Mouse (Mus musculus) forebrain, postnatal 0 days (tissue): ENCODE results near the gene Lcn4. TPM values are rescaled to one million over a fixed set of nuclear protein-coding genes. Genes with fewer than 3 reads are reported as not detected.

Experiments used
- ATAC-seq: fragments of 200-750 bp; cut with Nextera tagmentation; 2 replicates; pipeline ENCODE4 v1.8.0; 2017; ENCODE audit warnings: mild to moderate bottlenecking, moderate library complexity
- DNase-seq: peaks from one replicate; pipeline ENCODE4 v3.0.0-alpha.2; 2015
- H3K27ac ChIP-seq: fragments of 300-500 bp; sonication (generic); 2 replicates; pipeline ENCODE4 v1.5.1; 2014; ENCODE audit warnings: low read depth, mild to moderate bottlenecking, antibody characterized with exemption, low read length, moderate library complexity, mixed read lengths
- H3K27me3 ChIP-seq: fragments of 300-500 bp; sonication (generic); 2 replicates; pipeline ENCODE4 v1.6.1; 2014; ENCODE audit warnings: mild to moderate bottlenecking, low read length, mixed read lengths; ENCODE audit not compliant: insufficient read depth
- H3K36me3 ChIP-seq: fragments of 300-500 bp; sonication (generic); 2 replicates; pipeline ENCODE4 v1.6.1; 2014; ENCODE audit warnings: mild to moderate bottlenecking, moderate library complexity; ENCODE audit not compliant: insufficient read depth
- H3K4me1 ChIP-seq: fragments of 300-500 bp; sonication (generic); 2 replicates; pipeline ENCODE4 v1.6.1; 2014; ENCODE audit warnings: antibody characterized with exemption; ENCODE audit not compliant: insufficient read depth
- H3K4me2 ChIP-seq: fragments of 300-500 bp; sonication (generic); 2 replicates; pipeline ENCODE4 v1.6.1; 2014; ENCODE audit warnings: low read depth, mild to moderate bottlenecking, moderate library complexity
- H3K4me3 ChIP-seq: fragments of 300-500 bp; sonication (generic); 2 replicates; pipeline ENCODE4 v1.5.1; 2014; ENCODE audit warnings: low read depth, low read length, mixed read lengths
- H3K9ac ChIP-seq: fragments of 300-500 bp; sonication (generic); 2 replicates; pipeline ENCODE4 v1.6.1; 2014; ENCODE audit warnings: mild to moderate bottlenecking
- H3K9me3 ChIP-seq: fragments of 300-500 bp; sonication (generic); 2 replicates; pipeline ENCODE4 v1.6.1; 2016; ENCODE audit warnings: low read length
- CTCF ChIP-seq: sonication (generic); IDR thresholded peaks from 2 replicates; pipeline ENCODE4 v1.5.1; 2016; ENCODE audit warnings: antibody characterized with exemption, control low read depth, low read depth
- WGBS: fragments of 180-500 bp; shearing (Covaris S2); extraction: QIAGEN DNeasy Blood & Tissue Kit; methylation state at CpG from one replicate; pipeline ENCODE4 v1.1.7; 2014; 5-methylcytosine and 5-hydroxymethylcytosine counted together
- polyA plus RNA-seq: library from polyadenylated mRNA; unstranded; fragments of >200 nt; fragmentation: Nextera tagmentation; extraction: Ambion mirVana; gene quantifications from 2 replicates; pipeline ENCODE4 v1.2.1, GENCODE M21; 2015
- total RNA-seq: library from RNA; depleted of rRNA; stranded (reverse); fragments of >200 nt; gene quantifications from 2 replicates; pipeline ENCODE4 v1.2.3, GENCODE M21; 2014

Lcn4 gene
- total and polyA plus RNA-seq, 2 experiments from 2014 or later = not detected

DNA sequence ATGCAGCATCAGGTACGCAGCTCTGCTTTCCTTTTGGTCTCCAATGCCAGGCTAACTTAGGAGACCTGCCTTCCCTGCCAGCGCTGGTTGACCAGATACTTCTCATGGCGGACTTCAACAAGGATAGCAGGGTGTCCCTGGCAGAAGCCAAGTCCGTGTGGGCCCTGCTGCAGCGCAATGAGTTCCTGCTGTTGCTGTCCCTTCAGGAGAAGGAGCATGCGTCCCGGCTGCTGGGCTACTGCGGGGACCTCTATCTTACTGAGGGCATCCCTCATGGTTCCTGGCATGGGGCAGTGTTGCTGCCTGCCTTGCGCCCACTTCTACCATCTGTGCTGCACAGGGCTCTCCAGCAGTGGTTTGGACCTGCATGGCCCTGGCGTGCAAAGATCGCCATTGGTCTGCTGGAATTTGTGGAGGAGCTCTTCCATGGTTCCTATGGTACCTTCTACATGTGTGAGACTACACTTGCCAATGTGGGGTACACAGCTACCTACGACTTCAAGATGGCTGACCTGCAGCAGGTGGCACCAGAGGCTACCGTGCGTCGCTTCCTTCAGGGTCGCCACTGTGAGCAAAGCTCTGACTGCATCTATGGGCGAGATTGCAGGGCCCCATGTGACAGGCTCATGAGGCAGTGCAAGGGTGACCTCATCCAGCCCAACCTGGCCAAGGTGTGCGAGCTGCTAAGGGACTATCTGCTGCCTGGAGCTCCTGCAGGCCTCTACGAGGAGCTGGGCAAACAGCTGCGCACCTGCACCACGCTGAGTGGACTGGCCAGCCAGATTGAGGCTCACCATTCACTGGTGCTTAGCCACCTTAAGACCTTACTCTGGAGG is 35.4 kb downstream of the Lcn4 start:
- no peak for ATAC-seq
- no peak overlapping the region for H3K4me2 ChIP-seq
- H3K27ac ChIP-seq = no peak overlapping the region
- WGBS = 68% methylated on average over 21 of the region's 21 CpGs
- H3K9me3 ChIP-seq = no peaks in the 10 kb centered on the region
- no peak for DNase-seq
- peaks cover 48% of the 10 kb centered on the region for H3K36me3 ChIP-seq
- H3K4me3 ChIP-seq = no peak overlapping the region
- H3K27me3 ChIP-seq = no peaks in the 10 kb centered on the region
- peaks cover 7% of the 10 kb centered on the region for H3K4me1 ChIP-seq
- no peak for TF ChIP-seq CTCF
- no peak overlapping the region for H3K9ac ChIP-seq

DNA sequence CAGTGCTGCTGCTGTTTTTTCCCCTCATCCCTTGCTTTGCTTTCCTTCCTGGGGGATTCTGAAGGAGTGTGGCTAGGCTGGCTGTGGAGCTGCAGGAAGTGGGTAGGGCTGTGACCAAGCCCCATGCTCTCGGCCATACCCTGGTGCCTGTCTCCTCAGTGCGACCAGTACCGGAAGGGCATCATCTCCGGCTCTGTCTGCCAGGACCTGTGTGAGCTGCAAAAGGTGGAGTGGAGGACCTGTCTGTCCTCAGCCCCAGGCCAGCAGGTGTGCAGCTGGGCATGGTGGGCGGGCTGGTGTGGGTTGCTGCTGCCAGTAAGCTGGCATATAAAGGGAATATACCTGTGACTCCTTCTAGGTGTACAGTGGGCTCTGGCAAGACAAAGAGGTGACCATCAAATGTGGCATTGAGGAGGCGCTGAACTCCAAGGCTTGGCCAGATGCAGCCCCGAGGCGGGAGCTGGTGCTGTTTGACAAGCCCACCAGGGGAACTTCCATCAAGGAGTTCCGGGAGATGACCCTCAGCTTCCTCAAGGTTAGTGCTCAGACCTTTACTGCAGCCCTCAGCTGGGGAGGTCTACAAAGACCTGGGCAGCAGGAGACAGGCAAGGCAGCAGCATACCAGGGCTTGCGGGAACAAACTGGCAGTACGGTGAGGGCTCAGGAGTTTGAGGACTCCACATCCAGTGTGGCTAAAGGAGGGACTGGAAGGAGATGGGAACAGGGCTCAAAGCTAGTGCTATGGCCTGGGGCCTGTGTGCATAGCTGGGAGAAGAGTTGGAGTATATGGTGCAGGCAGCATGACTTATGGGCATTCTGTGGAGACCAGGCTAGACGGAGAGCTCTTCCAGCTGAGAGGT is 36.2 kb downstream of the Lcn4 start:
- 0 out of 2 replicates have a peak overlapping the region, but pooled peaks have one; percentile 18 for H3K9ac ChIP-seq
- DNase-seq (no peak), ATAC-seq (no peak)
- 67% methylated on average over 12 of the region's 12 CpGs for WGBS
- H3K9me3 ChIP-seq = no peaks in the 10 kb centered on the region
- peaks cover 13% of the 10 kb centered on the region for H3K4me1 ChIP-seq
- H3K36me3 ChIP-seq = peaks cover 48% of the 10 kb centered on the region
- H3K4me2 ChIP-seq = no peak overlapping the region
- no peak for TF ChIP-seq CTCF
- 0 out of 2 replicates have a peak overlapping the region, but pooled peaks have one; percentile 0 for H3K27ac ChIP-seq
- H3K27me3 ChIP-seq = no peaks in the 10 kb centered on the region
- no peak overlapping the region for H3K4me3 ChIP-seq

DNA sequence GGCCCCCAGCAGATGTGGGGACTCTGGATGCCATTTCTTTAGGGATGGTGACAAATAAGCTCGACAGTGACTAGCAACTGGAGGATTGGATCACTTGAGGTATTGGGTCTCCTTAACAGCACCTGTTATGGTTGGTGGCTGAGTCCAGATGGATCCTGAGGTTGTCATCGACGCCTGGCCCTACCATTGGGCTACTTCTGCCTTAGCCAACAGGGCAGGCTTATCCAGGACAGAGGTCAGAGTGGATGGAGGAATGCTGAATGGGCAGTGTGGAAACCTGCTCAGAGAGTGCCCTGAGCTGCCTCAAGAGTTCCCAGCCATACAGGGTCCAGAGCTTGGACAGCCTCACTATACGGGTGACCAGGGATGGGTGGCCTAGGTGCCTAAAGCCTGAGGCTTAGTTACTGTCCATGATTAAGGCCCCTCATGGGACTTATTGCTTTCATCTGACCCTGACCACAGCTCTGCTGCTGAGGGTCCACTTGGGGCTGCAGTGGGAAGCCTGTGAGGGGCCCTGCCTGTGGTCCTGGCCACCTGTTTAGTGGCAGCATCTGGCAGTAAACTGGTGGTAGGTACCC is 37.0 kb downstream of the Lcn4 start:
- Histone ChIP-seq H3K9ac (0 out of 2 replicates have a peak overlapping the region, but pooled peaks have one; percentile 18), H3K27me3 (no peaks in the 10 kb centered on the region), H3K36me3 (peaks cover 48% of the 10 kb centered on the region), H3K4me3 (no peak overlapping the region), H3K4me2 (no peak overlapping the region), H3K9me3 (no peaks in the 10 kb centered on the region), H3K4me1 (peaks cover 21% of the 10 kb centered on the region), H3K27ac (no peak overlapping the region)
- DNase-seq (no peak), ATAC-seq (no peak)
- 64% methylated on average over 4 of the region's 4 CpGs for WGBS
- TF ChIP-seq CTCF = no peak

DNA sequence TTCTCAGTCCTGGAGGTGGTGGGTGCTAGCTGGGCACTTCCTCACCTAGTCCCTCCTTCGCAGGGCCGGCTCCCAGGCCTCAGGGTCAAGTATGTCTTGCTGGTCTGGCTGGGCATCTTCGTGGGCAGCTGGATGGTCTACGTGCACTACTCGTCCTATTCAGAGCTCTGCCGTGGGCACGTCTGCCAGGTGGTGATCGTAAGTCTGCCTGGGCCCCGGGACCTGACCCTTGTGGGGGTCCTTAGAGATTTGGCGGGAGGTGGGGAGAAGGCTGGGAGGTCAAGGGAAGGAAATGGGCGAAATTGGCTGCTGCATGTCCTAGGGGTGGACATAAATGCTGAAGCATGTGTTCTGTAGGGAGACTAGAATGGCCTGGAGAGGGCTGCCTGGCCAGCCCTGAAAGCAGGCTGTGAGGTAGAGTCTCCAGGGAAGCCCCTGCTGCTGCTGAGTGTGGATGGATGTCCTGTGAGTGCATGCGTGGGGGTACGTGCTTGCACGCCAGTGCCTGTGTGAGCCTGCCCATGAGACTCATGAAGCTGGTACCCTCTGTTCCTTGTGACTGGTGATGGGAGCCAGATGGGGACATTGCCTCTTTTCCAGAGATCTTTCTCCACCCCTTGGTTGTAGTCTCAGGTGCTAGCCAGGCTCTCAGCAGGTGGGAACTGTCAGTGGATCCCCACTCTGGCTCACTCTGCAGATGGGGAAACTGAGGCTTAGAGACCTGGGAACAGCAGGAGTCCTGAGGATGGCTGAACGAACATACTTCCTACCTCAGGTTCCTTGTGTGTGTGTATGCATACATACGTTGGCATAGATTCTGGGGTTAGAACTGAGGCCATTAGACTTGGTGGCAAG is 38.3 kb downstream of the Lcn4 start:
- no peak for DNase-seq
- Histone ChIP-seq H3K4me1 (peaks cover 17% of the 10 kb centered on the region; the same call in 1 of the 2 replicates), H3K4me2 (no peak overlapping the region), H3K36me3 (peaks cover 43% of the 10 kb centered on the region), H3K4me3 (no peak overlapping the region), H3K9me3 (no peaks in the 10 kb centered on the region), H3K27ac (no peak overlapping the region), H3K27me3 (no peaks in the 10 kb centered on the region), H3K9ac (no peak overlapping the region)
- TF ChIP-seq CTCF = no peak
- ATAC-seq = no peak
- WGBS = 82% methylated on average over 16 of the region's 16 CpGs

DNA sequence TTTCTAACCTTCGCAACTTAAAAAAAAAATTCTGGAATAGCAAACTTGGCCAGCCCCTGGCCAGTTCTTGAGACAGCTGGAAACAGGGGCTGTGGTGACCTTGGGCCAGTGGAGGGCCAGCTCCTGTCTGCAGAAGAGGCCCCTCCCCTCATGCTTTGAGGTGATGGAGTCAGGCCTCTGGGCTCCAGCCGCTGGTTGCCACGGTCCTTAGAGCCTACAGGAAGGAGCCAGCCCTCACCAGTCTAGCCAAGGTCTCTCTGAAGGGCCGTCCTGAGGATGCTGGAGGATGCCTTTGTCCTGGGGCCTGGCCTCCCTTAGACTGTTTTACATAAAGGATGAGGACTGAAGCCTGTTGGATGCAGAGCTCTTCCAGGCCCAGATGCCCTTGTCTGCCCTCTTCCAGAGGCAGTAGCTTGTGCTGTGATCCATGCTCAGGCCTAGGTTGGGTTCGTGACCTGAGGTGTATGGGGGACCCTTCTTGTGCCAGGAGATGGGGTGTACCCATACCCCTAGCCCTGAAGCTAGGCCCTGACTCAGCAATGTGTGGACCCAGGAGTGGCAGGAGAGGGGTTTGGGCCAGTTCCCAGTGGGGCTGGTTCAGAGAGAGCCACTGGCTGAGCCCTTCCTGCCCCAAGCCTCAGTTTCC is 42.2 kb downstream of the Lcn4 start:
- ATAC-seq (peak; percentile 49), DNase-seq (peak; percentile 51)
- Histone ChIP-seq H3K27me3 (no peaks in the 10 kb centered on the region), H3K9me3 (no peaks in the 10 kb centered on the region), H3K36me3 (peaks cover 5% of the 10 kb centered on the region; the same call in 1 of the 2 replicates), H3K4me3 (peak overlapping the region; percentile 80), H3K4me2 (peak overlapping the region; percentile 86), H3K27ac (peak overlapping the region; percentile 83), H3K4me1 (peaks cover 17% of the 10 kb centered on the region; the same call in 1 of the 2 replicates), H3K9ac (peak overlapping the region; percentile 97)
- 9% methylated on average over 5 of the region's 5 CpGs for WGBS
- TF ChIP-seq CTCF = no peak
